Mouse (Mus musculus): ENCODE data around the gene Sidt1. TPM values are rescaled to one million over a fixed set of nuclear protein-coding genes. Genes with fewer than 3 reads are reported as not detected.

Gene Sidt1
- polyA plus RNA-seq, 1 experiment, result 9.9 TPM

DNA sequence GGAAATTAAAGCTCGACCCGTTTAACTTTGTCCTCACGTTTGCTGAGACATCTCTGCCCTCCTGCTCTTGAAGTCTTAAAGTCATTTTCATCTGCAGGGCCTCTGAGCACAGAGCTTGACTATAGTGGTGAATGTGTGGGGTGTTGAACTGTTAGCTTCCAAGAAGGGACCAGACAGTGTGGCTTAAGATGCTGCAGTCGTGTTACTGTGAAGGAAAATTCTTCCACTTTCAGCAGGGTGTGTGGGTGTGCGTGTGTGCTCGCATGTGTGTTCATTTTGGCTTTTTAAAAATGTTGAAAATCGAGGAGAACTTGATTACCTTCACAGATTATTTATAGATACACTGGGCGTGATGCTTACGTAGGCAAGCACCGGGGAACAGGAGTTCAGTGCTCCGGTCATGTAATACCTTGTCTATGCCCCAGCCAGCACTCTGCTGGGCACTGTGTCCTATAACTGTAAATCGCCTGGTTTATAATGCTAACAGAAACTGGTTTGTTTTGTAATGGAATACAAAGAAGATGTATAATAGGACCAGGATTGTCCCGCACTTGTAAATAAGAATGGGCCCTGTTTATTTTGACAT, 106.2 kb downstream of the Sidt1 start:
- DNase-seq, result no peak
- no peaks in the 10 kb centered on the region for H3K4me1 ChIP-seq (replicated peaks; ENCODE audit: control insufficient read depth, insufficient read depth, low read length)
- no peak overlapping the region for H3K4me3 ChIP-seq (ENCODE audit: control insufficient read depth, insufficient read depth, low read length)
- no peak overlapping the region for H3K27ac ChIP-seq (ENCODE audit: control insufficient read depth, insufficient read depth, low read length)
- TF ChIP-seq CTCF (IDR thresholded peaks at IDR 0.05; ENCODE audit: borderline replicate concordance, control insufficient read depth, extremely low read depth, insufficient read depth, low read length, poor library complexity) (no peak), POLR2A (IDR thresholded peaks at IDR 0.05; ENCODE audit: control insufficient read depth, extremely low read depth, insufficient read depth, low read length, poor library complexity) (no peak)
- 95% methylated on average over 13 of the region's 13 CpGs for WGBS
- no peaks in the 10 kb centered on the region for H3K27me3 ChIP-seq (ENCODE audit: control insufficient read depth, insufficient read depth, low read length)
- no peaks in the 10 kb centered on the region for H3K36me3 ChIP-seq (ENCODE audit: control insufficient read depth, insufficient read depth, low read length)

GRCm38 (mm10) chr16:44221463-44221862, 111.5 kb downstream of the Sidt1 start:
- H3K36me3 ChIP-seq (ENCODE audit: control insufficient read depth, insufficient read depth, low read length), result no peaks in the 10 kb centered on the region
- DNase-seq, result no peak
- H3K4me3 ChIP-seq (ENCODE audit: control insufficient read depth, insufficient read depth, low read length), result no peak overlapping the region
- no peak overlapping the region for H3K27ac ChIP-seq (ENCODE audit: control insufficient read depth, insufficient read depth, low read length)
- peaks cover 2% of the 10 kb centered on the region; the same call in 1 of the 2 replicates for H3K4me1 ChIP-seq (replicated peaks; ENCODE audit: control insufficient read depth, insufficient read depth, low read length)
- H3K27me3 ChIP-seq (ENCODE audit: control insufficient read depth, insufficient read depth, low read length), result no peaks in the 10 kb centered on the region
- WGBS, result 94% methylated on average over 6 of the region's 6 CpGs
- no peak for TF ChIP-seq CTCF (IDR thresholded peaks at IDR 0.05; ENCODE audit: borderline replicate concordance, control insufficient read depth, extremely low read depth, insufficient read depth, low read length, poor library complexity)
- no peak for TF ChIP-seq POLR2A (IDR thresholded peaks at IDR 0.05; ENCODE audit: control insufficient read depth, extremely low read depth, insufficient read depth, low read length, poor library complexity)

- Histone ChIP-seq H3K4me1 (replicated peaks; ENCODE audit: control insufficient read depth, insufficient read depth, low read length) (peaks cover under 1% of the 10 kb centered on the region; the same call in 1 of the 2 replicates), H3K36me3 (ENCODE audit: control insufficient read depth, insufficient read depth, low read length) (peaks cover 7% of the 10 kb centered on the region), H3K27ac (ENCODE audit: control insufficient read depth, insufficient read depth, low read length) (no peak overlapping the region), H3K4me3 (ENCODE audit: control insufficient read depth, insufficient read depth, low read length) (no peak overlapping the region), H3K27me3 (ENCODE audit: control insufficient read depth, insufficient read depth, low read length) (no peaks in the 10 kb centered on the region)
- DNase-seq, result no peak
- TF ChIP-seq CTCF (IDR thresholded peaks at IDR 0.05; ENCODE audit: borderline replicate concordance, control insufficient read depth, extremely low read depth, insufficient read depth, low read length, poor library complexity), result no peak
- 95% methylated on average over 7 of the region's 7 CpGs for WGBS
Observed at GRCm38 (mm10) chr16:44216417-44216816, 116.6 kb downstream of the Sidt1 start.

GRCm38 (mm10) chr16:44215513-44215912, 117.5 kb downstream of the Sidt1 start:
- Histone ChIP-seq H3K27me3 (ENCODE audit: control insufficient read depth, insufficient read depth, low read length) (no peaks in the 10 kb centered on the region), H3K27ac (ENCODE audit: control insufficient read depth, insufficient read depth, low read length) (no peak overlapping the region), H3K4me1 (replicated peaks; ENCODE audit: control insufficient read depth, insufficient read depth, low read length) (no peaks in the 10 kb centered on the region), H3K4me3 (ENCODE audit: control insufficient read depth, insufficient read depth, low read length) (no peak overlapping the region), H3K36me3 (ENCODE audit: control insufficient read depth, insufficient read depth, low read length) (peaks cover 7% of the 10 kb centered on the region)
- DNase-seq, result no peak
- WGBS, result 98% methylated on average over 9 of the region's 9 CpGs
- TF ChIP-seq CTCF (IDR thresholded peaks at IDR 0.05; ENCODE audit: borderline replicate concordance, control insufficient read depth, extremely low read depth, insufficient read depth, low read length, poor library complexity) (no peak), POLR2A (IDR thresholded peaks at IDR 0.05; ENCODE audit: control insufficient read depth, extremely low read depth, insufficient read depth, low read length, poor library complexity) (no peak)

DNA sequence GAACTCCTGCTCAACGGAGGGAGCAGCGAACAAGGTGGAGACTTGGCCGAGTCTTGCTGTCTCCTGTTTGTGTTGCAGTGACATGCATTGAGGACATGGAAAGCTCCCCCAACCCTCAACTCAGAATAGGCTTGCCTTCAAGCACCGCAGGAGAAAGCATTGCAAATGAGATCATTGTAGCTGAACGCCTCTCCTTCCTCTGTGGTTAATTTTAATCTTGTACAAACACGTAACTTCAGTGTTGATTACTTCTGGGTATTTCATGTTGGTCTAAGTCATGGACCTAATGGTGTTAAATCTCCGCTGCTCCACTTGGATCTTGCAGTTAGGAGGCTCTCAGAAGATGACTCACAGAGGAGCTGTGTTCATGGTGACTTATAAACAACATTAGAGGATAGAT, 120.3 kb downstream of the Sidt1 start:
- Histone ChIP-seq H3K4me1 (replicated peaks; ENCODE audit: control insufficient read depth, insufficient read depth, low read length) (no peaks in the 10 kb centered on the region), H3K27ac (ENCODE audit: control insufficient read depth, insufficient read depth, low read length) (no peak overlapping the region), H3K4me3 (ENCODE audit: control insufficient read depth, insufficient read depth, low read length) (no peak overlapping the region), H3K36me3 (ENCODE audit: control insufficient read depth, insufficient read depth, low read length) (peaks cover 11% of the 10 kb centered on the region), H3K27me3 (ENCODE audit: control insufficient read depth, insufficient read depth, low read length) (no peaks in the 10 kb centered on the region)
- no peak for DNase-seq
- TF ChIP-seq POLR2A (IDR thresholded peaks at IDR 0.05; ENCODE audit: control insufficient read depth, extremely low read depth, insufficient read depth, low read length, poor library complexity) (no peak), CTCF (IDR thresholded peaks at IDR 0.05; ENCODE audit: borderline replicate concordance, control insufficient read depth, extremely low read depth, insufficient read depth, low read length, poor library complexity) (no peak)
- 95% methylated on average over 7 of the region's 7 CpGs for WGBS

DNA sequence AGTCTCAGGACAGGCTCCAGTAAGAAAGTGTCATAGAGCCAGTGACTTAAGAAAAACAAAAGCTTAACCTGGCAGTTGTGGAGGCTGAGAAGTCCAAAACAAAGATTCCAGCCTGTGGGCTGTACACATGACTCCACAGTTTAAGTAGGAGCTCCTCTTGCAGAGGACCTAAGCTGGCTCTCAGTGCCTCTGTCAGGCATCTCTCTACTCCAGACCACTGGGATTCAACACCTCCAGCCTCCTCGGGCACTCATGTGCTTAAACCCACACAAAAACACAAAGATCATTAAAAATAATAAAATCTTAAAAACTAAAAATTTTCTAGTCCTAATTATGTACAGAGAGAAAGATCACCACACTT, 122.0 kb downstream of the Sidt1 start:
- 97% methylated on average over 1 of the region's 1 CpGs for WGBS
- TF ChIP-seq POLR2A (IDR thresholded peaks at IDR 0.05; ENCODE audit: control insufficient read depth, extremely low read depth, insufficient read depth, low read length, poor library complexity), result no peak
- TF ChIP-seq CTCF (IDR thresholded peaks at IDR 0.05; ENCODE audit: borderline replicate concordance, control insufficient read depth, extremely low read depth, insufficient read depth, low read length, poor library complexity), result no peak
- H3K27me3 ChIP-seq (ENCODE audit: control insufficient read depth, insufficient read depth, low read length), result no peaks in the 10 kb centered on the region
- H3K4me3 ChIP-seq (ENCODE audit: control insufficient read depth, insufficient read depth, low read length), result no peak overlapping the region
- no peaks in the 10 kb centered on the region for H3K4me1 ChIP-seq (replicated peaks; ENCODE audit: control insufficient read depth, insufficient read depth, low read length)
- peaks cover 12% of the 10 kb centered on the region for H3K36me3 ChIP-seq (ENCODE audit: control insufficient read depth, insufficient read depth, low read length)
- no peak overlapping the region for H3K27ac ChIP-seq (ENCODE audit: control insufficient read depth, insufficient read depth, low read length)
- DNase-seq, result no peak

Data from thymus, adult 2 months (tissue).